Mouse (Mus musculus) myocyte (in vitro differentiated cells): Measurements from ENCODE around the gene Cd300lf. TPM values are rescaled to one million over a fixed set of nuclear protein-coding genes. Genes with fewer than 3 reads are reported as not detected.

Experiments
- H3K27me3 ChIP-seq: one replicate; pipeline ENCODE4 v1.6.1; 2011; ENCODE audit not compliant: control insufficient read depth, insufficient read depth, insufficient read length
- H3K36me3 ChIP-seq: one replicate; pipeline ENCODE4 v1.6.1; 2011; ENCODE audit not compliant: control insufficient read depth, insufficient read depth
- H3K4me2 ChIP-seq: one replicate; pipeline ENCODE4 v1.6.1; 2011; ENCODE audit warnings: low read depth, control low read depth
- H3K4me3 ChIP-seq: one replicate; pipeline ENCODE4 v1.5.1; 2011; ENCODE audit warnings: mild to moderate bottlenecking, control low read depth, moderate library complexity
- H3K79me2 ChIP-seq: one replicate; pipeline ENCODE4 v1.6.1; 2011; ENCODE audit not compliant: control insufficient read depth, insufficient read depth
- H3ac ChIP-seq: one replicate; pipeline ENCODE4 v1.6.1; 2011; ENCODE audit not compliant: control insufficient read depth, insufficient read length
- CEBPB ChIP-seq: IDR thresholded peaks from 2 replicates; pipeline ENCODE4 v1.6.1; 2011; ENCODE audit warnings: mild to moderate bottlenecking, moderate library complexity; ENCODE audit not compliant: poor library complexity, insufficient read depth, severe bottlenecking
- E2F4 ChIP-seq: IDR thresholded peaks from one replicate; pipeline ENCODE4 v1.6.1; 2011; ENCODE audit warnings: mild to moderate bottlenecking, control low read depth, moderate library complexity; ENCODE audit not compliant: insufficient read depth
- MAX ChIP-seq: IDR thresholded peaks from one replicate; pipeline ENCODE4 v1.6.1; 2011; ENCODE audit warnings: low read depth, mild to moderate bottlenecking, control low read depth
- MYOD1 ChIP-seq, 3 experiments: IDR thresholded peaks; one replicate each; pipeline ENCODE4 v1.6.1; 2011; ENCODE audit warnings: control low read depth in 2 of 3, low read depth in 2 of 3, mild to moderate bottlenecking in 2 of 3, moderate library complexity in 1 of 3; ENCODE audit not compliant: insufficient read length in 2 of 3, control insufficient read depth in 1 of 3
- MYOG ChIP-seq, 3 experiments: IDR thresholded peaks; one replicate each; pipeline ENCODE4 v1.6.1; 2011; ENCODE audit warnings: control low read depth in 2 of 3, low read depth in 2 of 3, mild to moderate bottlenecking in 2 of 3; ENCODE audit not compliant: insufficient read length in 2 of 3, control insufficient read depth in 1 of 3, insufficient read depth in 1 of 3
- POLR2A ChIP-seq: IDR thresholded peaks from one replicate; pipeline ENCODE4 v1.6.1; 2011; ENCODE audit warnings: low read depth, mild to moderate bottlenecking, control low read depth, moderate library complexity; ENCODE audit not compliant: insufficient read length
- POLR2AphosphoS2 ChIP-seq: IDR thresholded peaks from one replicate; pipeline ENCODE4 v1.6.1; 2011; ENCODE audit warnings: low read depth, control low read depth; ENCODE audit not compliant: insufficient read length
- REST ChIP-seq: IDR thresholded peaks from one replicate; pipeline ENCODE4 v1.6.1; 2011; ENCODE audit warnings: mild to moderate bottlenecking, control low read depth, moderate library complexity; ENCODE audit not compliant: insufficient read depth, insufficient read length
- SRF ChIP-seq: IDR thresholded peaks from one replicate; pipeline ENCODE4 v1.6.1; 2011; ENCODE audit warnings: low read depth; ENCODE audit not compliant: control insufficient read depth, insufficient read length
- TCF12 ChIP-seq: IDR thresholded peaks from one replicate; pipeline ENCODE4 v1.6.1; 2011; ENCODE audit warnings: mild to moderate bottlenecking, control low read depth; ENCODE audit not compliant: poor library complexity, insufficient read depth, severe bottlenecking
- TCF3 ChIP-seq: IDR thresholded peaks from one replicate; pipeline ENCODE4 v1.6.1; 2011; ENCODE audit warnings: low read depth, control low read depth; ENCODE audit not compliant: insufficient read length
- USF1 ChIP-seq: IDR thresholded peaks from one replicate; pipeline ENCODE4 v1.6.1; 2011; ENCODE audit warnings: low read depth, mild to moderate bottlenecking, control low read depth, moderate library complexity
- polyA plus RNA-seq: library from polyadenylated mRNA; unstranded; fragments of >200 nt; fragmentation: generic; extraction: Trizol; gene quantifications from one replicate; pipeline ENCODE4 v1.2.1, GENCODE M21; 2012; ENCODE audit warnings: missing spikeins

Gene Cd300lf
- polyA plus RNA-seq, 1 experiment = not detected

- no peaks in the 10 kb centered on the region for H3K79me2 ChIP-seq
- H3K36me3 ChIP-seq = no peaks in the 10 kb centered on the region
- H3K27me3 ChIP-seq = no peaks in the 10 kb centered on the region
- no peak overlapping the region for H3K4me3 ChIP-seq
- H3K4me2 ChIP-seq = no peak overlapping the region
- H3ac ChIP-seq = no peak overlapping the region
- TF ChIP-seq REST (no peak), MAX (no peak), POLR2A (no peak), CEBPB (no peak), TCF3 (no peak), MYOD1 (IDR thresholded peaks at IDR 0.05; ENCODE audit: control insufficient read depth in 1 of 3, insufficient read length in 2 of 3, low read depth in 2 of 3) (no peak), POLR2AphosphoS2 (no peak), MYOG (IDR thresholded peaks at IDR 0.05; ENCODE audit: control insufficient read depth in 1 of 3, insufficient read depth in 1 of 3, insufficient read length in 2 of 3, low read depth in 2 of 3) (no peak), SRF (no peak), E2F4 (no peak), TCF12 (no peak), USF1 (no peak)
These were observed 43.9 kb upstream of the Cd300lf start for GRCm38 (mm10) chr11:115177559-115178195.

- H3K4me2 ChIP-seq = no peak overlapping the region
- H3K27me3 ChIP-seq = no peaks in the 10 kb centered on the region
- H3ac ChIP-seq = no peak overlapping the region
- H3K36me3 ChIP-seq = no peaks in the 10 kb centered on the region
- H3K79me2 ChIP-seq = no peaks in the 10 kb centered on the region
- TF ChIP-seq MAX = no peak
- H3K4me3 ChIP-seq = no peak overlapping the region
These were observed 42.8 kb upstream of the Cd300lf start for GRCm38 (mm10) chr11:115176399-115177190.

DNA sequence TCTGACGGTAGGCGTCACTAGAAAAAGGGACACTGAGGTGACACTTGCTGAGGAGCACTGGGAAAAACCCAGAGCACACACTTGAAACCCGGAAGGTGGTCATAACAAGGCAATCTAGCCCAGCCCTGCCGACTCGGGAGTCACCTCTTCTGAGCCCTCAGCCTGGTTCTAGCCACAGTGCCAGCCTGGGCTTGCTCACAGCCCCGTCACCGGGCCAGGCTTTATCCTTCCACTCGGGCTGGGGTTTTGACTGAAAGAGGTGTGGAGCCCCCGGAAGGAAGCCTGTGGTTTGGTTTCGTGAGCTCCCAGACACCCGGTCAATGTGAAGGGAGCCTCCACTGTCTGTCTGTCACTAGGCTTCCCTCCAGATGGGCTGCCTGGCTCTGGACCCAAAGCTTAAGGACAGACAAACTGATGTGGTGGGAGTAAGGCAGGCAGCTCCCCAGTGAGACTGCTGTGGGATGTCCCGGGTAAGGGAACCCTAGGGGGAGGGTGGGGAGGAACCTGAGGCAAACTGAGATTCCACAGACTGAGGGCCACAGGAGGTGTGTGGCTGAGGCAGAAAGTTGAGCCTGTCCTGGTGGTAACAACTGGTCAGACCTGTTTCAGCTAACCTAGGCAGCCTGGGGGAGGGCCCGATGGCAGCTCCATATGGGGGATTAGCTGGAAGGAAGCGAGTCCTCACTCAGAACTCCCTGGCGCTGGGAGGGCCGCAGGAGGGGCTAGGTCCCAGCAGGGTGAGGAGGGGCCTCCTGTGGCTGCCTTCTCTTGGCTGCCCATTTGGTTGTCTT is 40.0 kb upstream of the Cd300lf start:
- Histone ChIP-seq H3K4me2 (no peak overlapping the region), H3K27me3 (no peaks in the 10 kb centered on the region), H3K4me3 (no peak overlapping the region), H3K36me3 (no peaks in the 10 kb centered on the region), H3ac (no peak overlapping the region), H3K79me2 (no peaks in the 10 kb centered on the region)
- TF ChIP-seq TCF12 = no peak
- no peak for TF ChIP-seq TCF3
- TF ChIP-seq POLR2AphosphoS2 = no peak
- TF ChIP-seq MAX = no peak

GRCm38 (mm10) chr11:115172825-115173287 is 39.1 kb upstream of the Cd300lf start:
- Histone ChIP-seq H3K4me2 (peak overlapping the region; percentile 8), H3K4me3 (no peak overlapping the region), H3K36me3 (no peaks in the 10 kb centered on the region), H3K27me3 (no peaks in the 10 kb centered on the region), H3ac (no peak overlapping the region), H3K79me2 (no peaks in the 10 kb centered on the region)
- TF ChIP-seq POLR2A (no peak), USF1 (no peak), MYOD1 (IDR thresholded peaks at IDR 0.05; ENCODE audit: control insufficient read depth in 1 of 3, insufficient read length in 2 of 3, low read depth in 2 of 3) (no peak), E2F4 (no peak), POLR2AphosphoS2 (no peak), CEBPB (no peak), MAX (no peak)

- no peaks in the 10 kb centered on the region for H3K36me3 ChIP-seq
- TF ChIP-seq REST (no peak), USF1 (no peak), MAX (no peak), TCF3 (no peak), POLR2A (no peak), MYOD1 (IDR thresholded peaks at IDR 0.05; ENCODE audit: control insufficient read depth in 1 of 3, insufficient read length in 2 of 3, low read depth in 2 of 3) (no peak), TCF12 (no peak), MYOG (IDR thresholded peaks at IDR 0.05; ENCODE audit: control insufficient read depth in 1 of 3, insufficient read depth in 1 of 3, insufficient read length in 2 of 3, low read depth in 2 of 3) (no peak), SRF (no peak), POLR2AphosphoS2 (no peak), CEBPB (no peak), E2F4 (no peak)
- H3K4me2 ChIP-seq = no peak overlapping the region
- no peaks in the 10 kb centered on the region for H3K79me2 ChIP-seq
- H3K27me3 ChIP-seq = no peaks in the 10 kb centered on the region
- no peak overlapping the region for H3ac ChIP-seq
- H3K4me3 ChIP-seq = no peak overlapping the region
These were observed 37.3 kb upstream of the Cd300lf start for GRCm38 (mm10) chr11:115171125-115171524.
